Mouse (Mus musculus) gastrocnemius, postnatal 36 days (tissue): ENCODE measurements around the gene Endou. TPM values are rescaled to one million over a fixed set of nuclear protein-coding genes. Genes with fewer than 3 reads are reported as not detected.

Experiments
- DNase-seq, 2 experiments: peaks; one replicate each; pipeline ENCODE4 v3.0.0; 2022
- intact Hi-C: fragments of 180-260 bp; cut with DNase I; formaldehyde crosslinking; loops from one replicate; pipeline ENCODE4 v1.15.1; 2025
- total RNA-seq, 2 experiments: library from RNA; stranded (reverse); gene quantifications; 2 replicates each; pipeline ENCODE4 v1.2.3; 2021

The Endou gene
- total RNA-seq, 2 experiments from 2014 or later = 0.44 to 0.77 TPM

- intact Hi-C loops = no loop called here
- DNase-seq = no peak
Measured at GRCm38 (mm10) chr15:97760006-97760405, 28.9 kb upstream of the Endou start.

GRCm38 (mm10) chr15:97755361-97755760 lies 24.2 kb upstream of the Endou start:
- intact Hi-C loops = no loop called here
- no peak for DNase-seq

- no peak for DNase-seq
- intact Hi-C loops = no loop called here
Measured at GRCm38 (mm10) chr15:97754476-97754875, 23.3 kb upstream of the Endou start.

- intact Hi-C loops = no loop called here
- no peak for DNase-seq
Measured at GRCm38 (mm10) chr15:97752491-97752890, 21.4 kb upstream of the Endou start.

- no peak for DNase-seq
- intact Hi-C loops = no loop called here
Measured at GRCm38 (mm10) chr15:97751676-97752075, 20.5 kb upstream of the Endou start.

GRCm38 (mm10) chr15:97750697-97751096 lies 19.6 kb upstream of the Endou start:
- intact Hi-C loops = no loop called here
- peak in 1 of 2 experiments; percentile 51 for DNase-seq

GRCm38 (mm10) chr15:97749841-97750240 lies 18.7 kb upstream of the Endou start:
- DNase-seq = no peak
- intact Hi-C loops = no loop called here

GRCm38 (mm10) chr15:97749397-97749796 lies 18.3 kb upstream of the Endou start:
- intact Hi-C loops = no loop called here
- DNase-seq = no peak

- no peak for DNase-seq
- intact Hi-C loops = no loop called here
Measured at GRCm38 (mm10) chr15:97748964-97749363, 17.8 kb upstream of the Endou start.

- intact Hi-C loops = no loop called here
- DNase-seq = no peak
Measured at GRCm38 (mm10) chr15:97748309-97748708, 17.2 kb upstream of the Endou start.

- DNase-seq = no peak
- intact Hi-C loops = no loop called here
Measured at GRCm38 (mm10) chr15:97747486-97747885, 16.3 kb upstream of the Endou start.

- intact Hi-C loops = no loop called here
- DNase-seq = no peak
Measured at GRCm38 (mm10) chr15:97746748-97747147, 15.6 kb upstream of the Endou start.

- intact Hi-C loops = no loop called here
- no peak for DNase-seq
Measured at GRCm38 (mm10) chr15:97746278-97746677, 15.1 kb upstream of the Endou start.

- intact Hi-C loops = no loop called here
- DNase-seq = peak; percentile 56 to 66
Measured at GRCm38 (mm10) chr15:97745331-97745730, 14.2 kb upstream of the Endou start.

- DNase-seq = no peak
- intact Hi-C loops = no loop called here
Measured at GRCm38 (mm10) chr15:97744930-97745329, 13.8 kb upstream of the Endou start.

- DNase-seq = no peak
- intact Hi-C loops = no loop called here
Measured at GRCm38 (mm10) chr15:97743961-97744525, 12.9 kb upstream of the Endou start.

GRCm38 (mm10) chr15:97743210-97743609 lies 12.1 kb upstream of the Endou start:
- intact Hi-C loops = no loop called here
- DNase-seq = no peak

GRCm38 (mm10) chr15:97742600-97742999 lies 11.5 kb upstream of the Endou start:
- no peak for DNase-seq
- intact Hi-C loops = no loop called here

- no peak for DNase-seq
- intact Hi-C loops = no loop called here
Measured at GRCm38 (mm10) chr15:97742074-97742473, 10.9 kb upstream of the Endou start.

- intact Hi-C loops = no loop called here
- no peak for DNase-seq
Measured at GRCm38 (mm10) chr15:97741662-97742061, 10.5 kb upstream of the Endou start.

- DNase-seq = no peak
- intact Hi-C loops = no loop called here
Measured at GRCm38 (mm10) chr15:97740283-97740732, 9.2 kb upstream of the Endou start.

- intact Hi-C loops = no loop called here
- DNase-seq = no peak
Measured at GRCm38 (mm10) chr15:97738923-97739322, 7.8 kb upstream of the Endou start.

GRCm38 (mm10) chr15:97731988-97732387 lies 849 bp upstream of the Endou start:
- DNase-seq = no peak
- intact Hi-C loops = no loop called here
